Mouse (Mus musculus) brain, embryonic 14.5 days (tissue): Measurements from ENCODE around the gene Omp. TPM values are rescaled to one million over a fixed set of nuclear protein-coding genes. Genes with fewer than 3 reads are reported as not detected.

Experiments
- DNase-seq: peaks from one replicate; pipeline ENCODE4 v3.0.0-alpha.2; 2011; ENCODE audit warnings: low read depth
- CTCF ChIP-seq: fragments of 200-500 bp; IDR thresholded peaks from 2 replicates; pipeline ENCODE4 v1.5.1; 2012; ENCODE audit warnings: inconsistent platforms, mild to moderate bottlenecking, moderate library complexity, borderline replicate concordance; ENCODE audit not compliant: insufficient read depth, insufficient read length; ENCODE audit errors: extremely low read depth
- POLR2A ChIP-seq: fragments of 200-500 bp; IDR thresholded peaks from 2 replicates; pipeline ENCODE4 v1.6.1; 2012; ENCODE audit warnings: mild to moderate bottlenecking, inconsistent platforms, borderline replicate concordance; ENCODE audit not compliant: poor library complexity, insufficient read depth, insufficient read length, severe bottlenecking; ENCODE audit errors: extremely low read depth
- polyA plus RNA-seq: library from polyadenylated mRNA; depleted of rRNA; stranded (reverse); fragments of >200 nt; gene quantifications from 2 replicates; pipeline ENCODE4 v1.2.3, GENCODE M21; 2012; rRNA removed

The Omp gene
- polyA plus RNA-seq, 1 experiment: 0.33 TPM

GRCm38 (mm10) chr7:98104481-98105435 lies 40.5 kb downstream of the Omp start:
- no peak for DNase-seq
- no peak for TF ChIP-seq CTCF
- TF ChIP-seq POLR2A: no peak

DNA sequence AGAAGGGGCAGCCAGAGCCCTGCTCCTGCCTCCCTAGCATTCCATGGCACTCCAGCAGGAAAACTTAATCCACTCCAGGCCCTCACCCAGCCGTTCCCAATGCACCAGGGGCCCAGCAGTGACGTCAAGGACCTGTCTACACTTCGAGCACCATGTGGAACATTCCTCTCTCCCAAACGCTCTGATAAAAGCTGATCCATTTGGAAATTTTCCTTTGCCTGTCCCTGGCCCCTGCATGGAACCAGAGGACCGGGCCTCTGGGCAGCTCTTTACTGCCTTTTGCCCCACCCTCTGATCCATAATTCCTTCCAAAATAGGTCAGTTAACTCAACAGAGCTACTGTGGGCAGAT lies 41.4 kb downstream of the Omp start:
- TF ChIP-seq CTCF: no peak
- no peak for TF ChIP-seq POLR2A
- no peak for DNase-seq

GRCm38 (mm10) chr7:98103002-98103941 lies 42.0 kb downstream of the Omp start:
- peak; percentile 93 for DNase-seq
- peak; percentile 66 for TF ChIP-seq CTCF
- TF ChIP-seq POLR2A: no peak

DNA sequence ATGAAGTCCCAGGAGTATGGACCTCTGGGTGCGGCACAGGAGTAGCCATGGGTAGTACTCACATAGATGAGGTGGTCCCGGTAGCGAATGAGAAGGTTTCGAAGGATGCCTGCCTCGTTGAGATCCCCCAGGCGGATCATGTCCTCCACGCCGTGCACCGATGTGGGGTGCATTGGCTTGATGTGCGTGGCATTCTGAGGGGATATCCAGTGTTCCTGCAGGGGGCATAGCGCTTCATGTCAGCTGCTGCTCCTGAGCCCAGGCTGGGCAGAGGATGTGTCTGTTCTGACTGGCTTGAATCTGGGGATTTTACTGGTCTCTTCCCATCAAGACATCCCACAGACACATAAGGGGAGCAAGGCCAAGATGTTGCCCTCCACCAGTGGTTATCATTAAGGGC lies 42.8 kb downstream of the Omp start:
- TF ChIP-seq CTCF (no peak), POLR2A (no peak)

GRCm38 (mm10) chr7:98097557-98097956 lies 47.7 kb downstream of the Omp start:
- DNase-seq: no peak
- no peak for TF ChIP-seq POLR2A
- no peak for TF ChIP-seq CTCF

More for the DNA sequence above, 42.8 kb downstream of the Omp start:
- peak; percentile 9 for DNase-seq

DNA sequence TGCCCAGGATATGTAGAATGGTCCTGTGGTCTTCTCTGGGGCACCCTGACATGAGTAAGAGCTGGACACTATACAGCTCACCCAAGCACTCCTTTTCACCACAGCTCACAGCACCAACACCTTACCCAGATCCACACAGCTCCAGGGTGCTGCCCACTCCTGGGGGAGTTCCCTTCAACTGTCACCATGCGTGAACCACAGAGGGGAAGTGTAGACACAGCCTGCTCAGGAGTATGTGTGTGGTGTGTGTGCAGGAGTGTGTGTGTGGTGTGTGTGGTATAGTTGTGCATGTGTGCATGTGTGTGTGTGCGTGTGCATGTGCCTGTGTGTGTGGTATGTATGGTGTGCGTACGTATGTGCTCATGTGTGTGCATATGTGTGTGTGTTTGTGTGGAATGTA lies 49.5 kb downstream of the Omp start:
- DNase-seq: no peak
- TF ChIP-seq CTCF (no peak), POLR2A (no peak)

Other genes with a start within 250 kb of the Omp start
- 0.03 TPM in 1 of 2 replicates, not detected in the other for gene Gdpd4, start 225.5 kb downstream of the Omp start, polyA plus RNA-seq
- gene Myo7a, start 26.0 kb downstream of the Omp start, polyA plus RNA-seq: 25.9 and 42.1 TPM in 2 replicates
- 20.1 and 25.7 TPM in 2 replicates for gene Capn5, start 32.8 kb upstream of the Omp start, polyA plus RNA-seq
- gene B3gnt6, start 54.0 kb upstream of the Omp start, polyA plus RNA-seq: 0.27 and 0.32 TPM in 2 replicates
- gene Acer3, start 175.7 kb upstream of the Omp start, polyA plus RNA-seq: 10.5 and 11.0 TPM in 2 replicates
- 16.0 and 19.1 TPM in 2 replicates for gene Tsku, start 215.8 kb upstream of the Omp start, polyA plus RNA-seq